Comparison of ENCODE assay signal across 12 mouse cellular contexts in the genomic region with DNA sequence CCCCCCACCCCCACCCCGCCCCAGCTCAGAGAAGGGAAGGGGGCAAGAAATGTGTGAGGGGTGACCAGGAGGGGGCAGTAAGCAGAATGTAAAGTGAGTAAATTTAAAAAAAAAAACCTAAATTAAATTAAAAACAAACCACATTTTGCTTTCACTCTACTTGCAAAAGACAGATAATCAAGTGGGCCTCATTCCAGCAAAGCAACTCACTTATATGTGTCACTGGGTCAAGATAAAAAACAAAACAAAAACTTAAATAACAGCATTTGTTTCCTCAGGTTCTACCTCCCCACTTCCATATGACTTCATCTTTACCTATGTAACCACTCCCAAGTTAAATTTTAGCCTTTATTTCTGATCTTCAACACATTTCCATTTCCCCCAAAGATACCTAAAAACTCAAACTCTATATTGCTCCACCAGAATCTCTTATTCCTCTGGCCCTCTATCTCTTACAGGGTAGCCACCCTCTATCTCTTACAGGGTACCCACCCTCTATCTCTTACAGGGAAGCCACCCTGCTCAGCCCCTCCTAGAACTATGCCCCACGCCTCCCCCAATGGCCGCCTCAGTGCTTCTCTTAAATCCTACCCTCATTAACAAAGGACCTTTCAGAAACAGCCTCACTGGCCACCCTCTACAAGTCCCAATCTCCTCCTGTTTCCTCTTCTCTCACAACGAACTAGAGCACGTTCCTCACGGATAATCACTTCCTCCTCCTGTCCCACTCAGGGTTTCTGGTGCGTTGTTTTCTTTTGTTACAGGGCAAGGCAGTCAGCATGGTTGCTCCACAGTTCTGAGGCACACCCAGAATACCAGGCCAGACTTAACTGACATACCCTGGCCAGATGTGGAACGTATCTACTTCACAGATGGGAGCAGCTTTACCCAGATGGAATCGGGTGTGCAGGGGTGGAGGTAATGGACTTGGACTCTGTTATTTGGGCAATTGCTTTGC. TPM values are rescaled to one million over a fixed set of nuclear protein-coding genes. Genes with fewer than 3 reads are reported as not detected.
DNase-seq lines count a peak whose midpoint lies in the region; ATAC-seq and TF ChIP-seq lines count a peak whose summit lies in the region.
"Had no signal": no experiment of that assay in that cellular context is flagged by ENCODE, and none has a peak within 500 bp of the region (broad histone marks: within the 10 kb centered on the region; RNA-seq: fewer than 3 reads in every experiment).

No protein-coding gene starts in this region.

- H3K27ac ChIP-seq in lung, postnatal 0 days (ENCODE audit: low read length): peak overlapping the region; percentile 57; the same call in 1 of the 2 replicates
- peak overlapping the region; percentile 16; the same call in 1 of the 2 replicates for H3K27ac ChIP-seq in embryonic facial prominence, embryonic 10.5 days (replicated peaks)
- H3K27ac ChIP-seq in forebrain, embryonic 13.5 days: no peak overlapping the region
- H3K27ac ChIP-seq: hindbrain, embryonic 15.5 days had no signal

- WGBS in lung, postnatal 0 days: 43% methylated on average over 9 of the region's 9 CpGs
- 51% methylated on average over 9 of the region's 9 CpGs for WGBS in embryonic facial prominence, embryonic 10.5 days
- 54% methylated on average over 9 of the region's 9 CpGs for WGBS in forebrain, embryonic 13.5 days

- H3K4me3 ChIP-seq in lung, postnatal 0 days (ENCODE audit: low read depth, low read length): no peak overlapping the region
- no peak overlapping the region for H3K4me3 ChIP-seq in embryonic facial prominence, embryonic 10.5 days
- no peak overlapping the region for H3K4me3 ChIP-seq in forebrain, embryonic 13.5 days
- H3K4me3 ChIP-seq: hindbrain, embryonic 15.5 days had no signal

- H3K9me3 ChIP-seq in lung, postnatal 0 days (ENCODE audit: low read length): no peaks in the 10 kb centered on the region
- no peaks in the 10 kb centered on the region for H3K9me3 ChIP-seq in embryonic facial prominence, embryonic 10.5 days
- H3K9me3 ChIP-seq in forebrain, embryonic 13.5 days (replicated peaks): no peaks in the 10 kb centered on the region
- H3K9me3 ChIP-seq: hindbrain, embryonic 15.5 days had no signal

- H3K4me2 ChIP-seq in lung, postnatal 0 days (replicated peaks; ENCODE audit: low read depth, low read length): no peak overlapping the region
- H3K4me2 ChIP-seq in forebrain, embryonic 13.5 days: no peak overlapping the region
- H3K4me2 ChIP-seq: hindbrain, embryonic 15.5 days; midbrain, embryonic 11.5 days had no signal

- no peak for TF ChIP-seq CTCF in lung, postnatal 0 days (IDR thresholded peaks at IDR 0.05)

- DNase-seq in lung, postnatal 0 days (ENCODE audit: low spot score): peak; percentile 32
- no peak for DNase-seq in lung, postnatal 36 days
- no peak for DNase-seq in embryonic facial prominence, embryonic 10.5 days (ENCODE audit: low spot score)
- peak; percentile 58 for DNase-seq in induced T-regulatory cell, adult 2 months (ENCODE audit: low read depth)
- DNase-seq in Muller cell, postnatal 12 days (ENCODE audit: inconsistent ontology term): no peak
- no peak for DNase-seq in adrenal gland, postnatal 10 days
- DNase-seq: cerebellum, adult 11 months; layer of hippocampus, adult 9-11 months had no signal

- ATAC-seq in lung, postnatal 0 days: peak; percentile 20; the same call in 1 of the 2 replicates
- ATAC-seq in megakaryocyte progenitor cell, adult 5-6 weeks (replicated peaks; ENCODE audit: poor library complexity): peak; percentile 49
- no peak for ATAC-seq in forebrain, embryonic 13.5 days

- no peak for TF ChIP-seq EP300 in lung, postnatal 0 days (IDR thresholded peaks at IDR 0.05)

- no peaks in the 10 kb centered on the region for H3K36me3 ChIP-seq in lung, postnatal 0 days (ENCODE audit: insufficient read depth, low read length)
- H3K36me3 ChIP-seq in embryonic facial prominence, embryonic 10.5 days (replicated peaks): peaks cover 32% of the 10 kb centered on the region
- H3K36me3 ChIP-seq in forebrain, embryonic 13.5 days (ENCODE audit: poor library complexity, severe bottlenecking): peaks cover 12% of the 10 kb centered on the region
- H3K36me3 ChIP-seq: hindbrain, embryonic 15.5 days had no signal

- no peak overlapping the region for H3K9ac ChIP-seq in lung, postnatal 0 days (replicated peaks; ENCODE audit: low read depth)
- no peak overlapping the region for H3K9ac ChIP-seq in forebrain, embryonic 13.5 days
- H3K9ac ChIP-seq: hindbrain, embryonic 15.5 days had no signal

- peaks cover 5% of the 10 kb centered on the region; the same call in 1 of the 2 replicates for H3K4me1 ChIP-seq in lung, postnatal 0 days (ENCODE audit: insufficient read depth, low read depth, low read length)
- peaks cover 14% of the 10 kb centered on the region for H3K4me1 ChIP-seq in embryonic facial prominence, embryonic 10.5 days
- no peaks in the 10 kb centered on the region for H3K4me1 ChIP-seq in forebrain, embryonic 13.5 days
- H3K4me1 ChIP-seq: hindbrain, embryonic 15.5 days had no signal

- H3K27me3 ChIP-seq in lung, postnatal 0 days (replicated peaks; ENCODE audit: insufficient read depth, low read length): no peaks in the 10 kb centered on the region
- no peaks in the 10 kb centered on the region for H3K27me3 ChIP-seq in embryonic facial prominence, embryonic 10.5 days (replicated peaks; ENCODE audit: low read depth, poor library complexity, severe bottlenecking)
- no peaks in the 10 kb centered on the region for H3K27me3 ChIP-seq in forebrain, embryonic 13.5 days
- H3K27me3 ChIP-seq: hindbrain, embryonic 15.5 days had no signal

RNA-seq across cellular contexts. Expression of a gene that starts 28.6 kb away (rescaled TPM):
- polyA plus RNA-seq in lung, postnatal 0 days (2015; fragmentation: Nextera tagmentation; extraction: Ambion mirVana): 5.9 and 8.9 TPM in 2 replicates
- 18.1 and 18.3 TPM in 2 replicates for polyA plus RNA-seq in embryonic facial prominence, embryonic 10.5 days (2016; fragmentation: Nextera tagmentation; extraction: Ambion mirVana)
- total RNA-seq in megakaryocyte progenitor cell, adult 5-6 weeks (2015): 12.8 and 21.5 TPM in 2 replicates
- 19.1 and 25.2 TPM in 2 replicates for total RNA-seq in megakaryocyte progenitor cell, adult 5-6 weeks (2017)
- polyA plus RNA-seq in forebrain, embryonic 13.5 days (2015; fragmentation: Nextera tagmentation; extraction: Ambion mirVana): 12.8 and 13.9 TPM in 2 replicates
- total RNA-seq in adrenal gland, postnatal 10 days (2021): 10 to 100 TPM; 15.5 to 15.9 TPM

RNA-seq across cellular contexts. Expression of a gene that starts 28.7 kb away (rescaled TPM):
- 74.2 and 86.6 TPM in 2 replicates for polyA plus RNA-seq in lung, postnatal 0 days (2015; fragmentation: Nextera tagmentation; extraction: Ambion mirVana)
- 166 and 187 TPM in 2 replicates for polyA plus RNA-seq in embryonic facial prominence, embryonic 10.5 days (2016; fragmentation: Nextera tagmentation; extraction: Ambion mirVana)
- 350 and 351 TPM in 2 replicates for total RNA-seq in megakaryocyte progenitor cell, adult 5-6 weeks (2015)
- total RNA-seq in megakaryocyte progenitor cell, adult 5-6 weeks (2017): 603 and 719 TPM in 2 replicates
- 177 and 180 TPM in 2 replicates for polyA plus RNA-seq in forebrain, embryonic 13.5 days (2015; fragmentation: Nextera tagmentation; extraction: Ambion mirVana)
- total RNA-seq in adrenal gland, postnatal 10 days (2021): 10 to 100 TPM; 42.0 to 56.6 TPM

Comparison
In these comparisons a context has a peak if more than half of its experiments do, and no peak if none do; other contexts are left out.
1. DNase-seq: peak in lung, postnatal 0 days (single experiment) and induced T-regulatory cell, adult 2 months (single experiment); none in lung, postnatal 36 days (single experiment), embryonic facial prominence, embryonic 10.5 days (single experiment), Muller cell, postnatal 12 days (single experiment) and adrenal gland, postnatal 10 days (single experiment).